Mouse (Mus musculus) regulatory T cell (primary cell): ENCODE measurements at regions not wholly inside any gene's neighbourhood (a gene's known extent, or its start where the extent isn't known, plus 50 kb on each side); places are given as distances from the start of the nearest gene placed in this dataset.

Experiments
- in situ Hi-C: fragments of 300-600 bp; cut with MboI, MseI; formaldehyde crosslinking; loops from one replicate; pipeline ENCODE4 v1.15.1; 2025; ENCODE audit warnings: high pct_unique_total_duplicates

DNA sequence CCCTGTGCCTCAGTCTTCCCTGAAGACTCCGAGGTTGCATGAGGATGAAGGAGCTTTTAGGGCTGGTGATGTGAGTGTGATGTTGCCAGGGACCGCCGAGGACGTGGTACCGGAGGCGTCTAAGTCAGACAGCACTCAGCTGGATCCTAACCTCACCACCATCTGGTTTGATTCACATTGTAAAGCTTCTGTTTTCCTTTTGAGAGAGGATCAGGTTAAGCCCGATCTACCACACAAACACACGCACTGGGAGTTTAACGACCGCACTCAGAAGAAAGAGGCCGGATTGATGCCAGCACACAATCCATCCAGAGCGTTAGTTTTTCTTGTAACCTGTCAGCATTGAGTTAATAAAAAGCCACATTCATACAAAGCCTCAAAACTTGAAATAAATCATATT is 371.9 kb downstream of the Cog6 start:
- in situ Hi-C loops = loop anchor here (5.0 kb wide), 1 partner anchor 147 kb away; no protein-coding TSS in a partner anchor

DNA sequence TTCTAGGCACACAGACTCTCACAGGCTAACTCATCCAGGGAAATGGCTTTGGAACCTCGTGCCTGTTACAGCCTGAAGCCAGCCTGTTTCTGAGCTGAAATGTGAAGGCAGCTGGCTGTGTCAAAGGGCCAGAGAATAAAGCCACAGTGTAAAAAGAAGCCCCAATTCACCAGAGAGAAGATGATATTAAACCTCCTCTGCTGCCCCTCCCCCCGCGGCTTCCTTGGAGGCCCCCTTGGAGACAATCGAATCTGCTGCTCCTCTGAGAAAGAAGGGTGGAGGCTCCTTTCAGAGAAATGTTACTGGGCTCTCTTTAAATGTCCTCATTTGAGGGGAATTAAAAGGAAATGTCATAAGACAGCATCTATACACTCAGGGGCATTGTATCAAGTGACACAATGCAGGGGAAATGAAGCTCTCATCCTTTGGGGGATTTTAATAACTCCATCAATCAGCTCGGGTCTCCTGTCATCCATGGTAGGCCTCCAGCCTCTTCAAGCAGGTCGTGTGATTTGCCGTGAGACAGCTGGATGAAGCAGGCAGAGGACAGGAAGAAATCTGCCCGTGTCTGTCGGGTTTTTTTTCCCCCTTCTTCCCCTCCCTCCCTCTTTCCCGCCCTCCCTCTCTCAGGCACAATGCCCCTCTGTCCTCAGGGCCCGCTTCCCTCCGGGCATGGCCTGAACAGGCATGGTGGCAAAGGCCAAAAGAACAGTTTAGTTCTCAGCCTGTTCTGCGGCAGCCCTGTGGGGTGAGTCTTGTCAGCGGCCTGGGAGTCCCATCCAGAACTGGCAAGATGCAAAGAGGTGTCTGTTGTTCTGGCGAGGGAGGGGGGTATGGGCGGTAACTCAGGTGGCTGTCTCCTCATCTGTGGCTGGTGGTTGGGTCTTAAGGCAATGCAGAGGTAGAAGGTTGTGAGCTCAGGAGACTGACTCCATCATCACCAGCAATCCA is 372.6 kb downstream of the Cog6 start:
- in situ Hi-C loops = loop anchor here (5.0 kb wide), 1 partner anchor 148 kb away; no protein-coding TSS in a partner anchor

DNA sequence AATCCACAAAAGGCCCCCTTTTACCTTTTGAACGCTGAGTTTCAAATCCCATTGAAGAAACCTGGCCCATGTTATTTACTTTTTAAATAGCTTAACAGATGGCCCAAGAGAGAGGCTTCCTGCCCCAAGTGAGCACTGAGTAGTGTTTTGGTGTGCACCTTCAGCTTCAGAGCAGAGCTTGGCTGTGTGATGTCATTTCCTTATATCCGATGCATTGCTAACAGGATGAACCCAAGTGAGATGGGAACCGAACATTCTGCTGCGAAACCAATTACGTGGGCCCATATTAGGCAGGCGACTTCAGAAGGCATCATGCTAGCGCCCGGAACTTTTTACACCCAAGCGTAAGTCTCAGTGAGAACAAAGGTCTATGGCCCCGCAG is 373.2 kb downstream of the Cog6 start:
- in situ Hi-C loops = no loop called here

DNA sequence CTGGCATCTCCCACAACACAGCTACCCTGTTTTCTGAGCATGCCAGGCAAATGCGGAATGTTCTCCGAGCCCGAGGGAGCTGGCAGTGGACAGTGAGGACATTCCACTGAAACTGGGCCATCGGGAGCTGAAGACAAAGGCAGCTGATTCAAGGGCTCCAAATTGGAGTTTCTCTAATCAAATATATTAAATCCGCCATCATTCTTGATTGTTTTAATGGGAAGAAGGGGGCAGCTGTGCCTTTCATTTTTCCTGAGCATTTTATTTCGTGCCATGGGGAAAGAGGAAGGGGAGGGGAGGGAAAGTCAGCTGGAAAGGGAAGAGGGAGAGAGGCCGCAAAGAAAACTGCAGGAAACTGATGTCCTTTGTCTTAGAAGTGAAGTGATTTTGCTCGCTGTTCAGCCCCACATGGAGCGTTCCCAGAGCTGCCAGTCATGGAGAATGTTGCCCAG is 373.9 kb downstream of the Cog6 start:
- in situ Hi-C loops = no loop called here

DNA sequence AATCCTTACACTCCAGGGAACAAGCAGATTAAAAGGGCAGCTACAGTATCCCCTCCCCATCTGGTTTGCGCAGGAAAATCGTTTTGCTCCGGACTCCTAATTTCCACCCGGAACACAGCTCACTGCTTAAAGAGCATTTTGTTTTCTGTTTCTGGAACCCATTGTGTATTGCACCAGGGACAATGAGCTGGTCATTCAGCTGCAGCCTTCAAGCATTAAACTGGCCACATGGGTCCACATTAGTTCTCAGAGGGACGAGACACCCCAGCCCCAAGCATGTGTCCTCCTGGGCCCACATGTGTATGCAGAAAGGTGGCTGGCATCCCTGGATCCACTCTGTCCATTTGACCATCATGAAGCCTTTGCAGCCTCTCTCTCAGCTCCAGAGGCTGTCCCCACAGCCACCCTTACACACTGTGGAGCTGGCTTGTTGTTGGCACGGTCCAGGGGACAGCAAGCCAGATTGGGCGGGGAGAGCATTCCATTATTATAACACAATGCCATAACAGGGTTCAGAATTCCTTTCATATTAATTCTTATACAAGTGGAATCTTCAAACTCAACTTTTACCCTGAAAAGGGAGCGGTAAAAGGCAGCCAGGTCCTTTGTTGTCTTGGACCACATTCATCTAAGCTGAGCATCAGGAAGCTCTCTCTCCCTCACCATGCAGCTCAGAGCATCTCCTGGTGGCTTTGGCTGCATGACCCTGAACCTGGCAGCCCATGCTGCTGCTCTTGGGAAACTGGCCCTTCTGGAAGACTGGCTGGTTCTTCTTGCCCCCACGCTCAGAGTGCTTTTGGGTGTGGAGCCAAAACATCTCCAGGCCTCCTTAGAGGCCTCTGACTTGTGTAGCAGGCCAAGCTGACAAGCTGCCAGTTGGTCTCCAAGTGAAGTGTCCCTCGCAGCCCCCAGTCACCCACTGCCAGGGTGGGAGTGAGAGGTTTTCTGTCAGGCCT is 373.4 kb downstream of the Foxo1 start:
- in situ Hi-C loops = no loop called here

DNA sequence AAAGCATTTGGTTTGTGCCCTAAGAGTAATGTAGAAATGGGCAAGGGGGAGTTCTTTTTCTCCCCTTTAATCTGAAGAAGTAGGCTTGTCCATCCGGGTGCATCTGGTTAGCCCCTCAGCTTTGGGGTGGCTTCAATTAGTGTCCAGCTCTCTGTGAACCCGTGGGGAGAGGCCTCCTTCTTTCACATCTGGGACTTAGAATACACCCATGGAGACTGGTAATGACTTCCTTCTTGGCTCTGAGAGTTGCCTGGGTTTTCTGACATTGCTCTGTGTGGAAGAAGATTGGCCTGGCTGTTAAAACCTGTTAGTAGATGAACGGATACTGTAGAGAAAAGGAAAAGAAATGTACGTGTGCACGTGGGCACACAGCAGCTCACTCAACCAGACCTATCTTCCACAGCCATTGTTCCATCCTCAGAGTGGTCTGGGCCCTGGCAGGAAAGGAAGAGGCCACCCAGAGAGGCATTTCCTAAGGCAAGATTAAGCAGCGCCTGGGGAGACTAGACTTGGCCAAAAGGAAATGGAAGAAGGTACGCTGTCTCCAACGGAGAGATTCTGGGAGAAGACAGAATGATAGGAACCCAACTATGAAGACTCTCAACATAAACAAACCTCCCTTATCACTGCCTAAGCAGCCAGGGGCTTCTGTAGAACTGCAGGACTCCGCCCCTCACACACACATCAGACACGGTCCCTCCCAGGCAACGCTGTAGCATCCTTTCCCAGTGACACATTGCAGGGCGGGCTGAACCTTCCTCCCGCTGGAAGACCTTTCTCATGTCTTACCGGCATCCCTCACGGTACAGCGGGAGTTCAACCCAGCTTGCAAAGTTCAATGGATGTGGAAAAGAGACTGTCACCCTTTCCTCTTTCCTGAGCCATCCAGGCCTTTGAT is 372.4 kb downstream of the Foxo1 start:
- in situ Hi-C loops = no loop called here

DNA sequence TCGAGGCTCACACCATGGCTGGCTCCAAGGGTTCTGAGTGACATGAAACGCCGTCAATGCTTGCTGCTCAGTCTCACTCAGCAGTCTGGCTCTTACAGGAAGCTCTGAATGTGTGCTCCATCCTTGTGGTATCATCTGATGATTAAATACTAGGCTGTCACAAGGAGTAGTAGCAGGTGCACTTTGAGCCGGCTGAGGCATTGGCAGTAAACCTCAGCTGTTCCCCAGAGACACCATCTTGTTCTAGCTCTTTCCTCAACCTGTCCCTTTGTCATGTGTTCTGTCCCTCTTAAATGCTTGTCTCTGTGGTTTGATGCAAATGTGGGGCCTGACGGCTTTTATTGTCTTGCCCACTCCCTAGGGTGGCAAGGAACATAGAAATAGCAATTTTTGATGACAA is 370.7 kb downstream of the Foxo1 start:
- in situ Hi-C loops = loop anchor here (5.0 kb wide), 2 partner anchors 72 to 372 kb away; partner anchors contain the start of gene Foxo1

DNA sequence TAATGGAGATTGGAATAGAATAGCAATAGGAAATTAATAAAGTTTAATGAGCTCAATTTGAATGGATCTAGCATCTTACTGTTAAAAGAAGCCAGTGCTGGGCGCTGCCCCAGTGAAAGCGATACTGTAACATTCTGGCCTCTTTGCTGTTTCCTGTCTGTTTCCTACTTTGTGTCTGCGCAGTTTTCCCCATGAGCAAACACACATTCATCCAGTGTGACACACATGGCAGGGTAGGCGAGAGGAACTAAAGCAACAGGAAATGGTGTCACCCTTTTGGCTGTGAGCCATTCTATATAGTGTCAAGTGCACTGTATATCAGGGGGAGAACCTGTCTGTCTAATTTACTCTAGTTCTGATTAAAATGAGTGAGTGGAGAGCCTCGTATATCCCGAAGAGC is 366.2 kb downstream of the Foxo1 start:
- in situ Hi-C loops = no loop called here

DNA sequence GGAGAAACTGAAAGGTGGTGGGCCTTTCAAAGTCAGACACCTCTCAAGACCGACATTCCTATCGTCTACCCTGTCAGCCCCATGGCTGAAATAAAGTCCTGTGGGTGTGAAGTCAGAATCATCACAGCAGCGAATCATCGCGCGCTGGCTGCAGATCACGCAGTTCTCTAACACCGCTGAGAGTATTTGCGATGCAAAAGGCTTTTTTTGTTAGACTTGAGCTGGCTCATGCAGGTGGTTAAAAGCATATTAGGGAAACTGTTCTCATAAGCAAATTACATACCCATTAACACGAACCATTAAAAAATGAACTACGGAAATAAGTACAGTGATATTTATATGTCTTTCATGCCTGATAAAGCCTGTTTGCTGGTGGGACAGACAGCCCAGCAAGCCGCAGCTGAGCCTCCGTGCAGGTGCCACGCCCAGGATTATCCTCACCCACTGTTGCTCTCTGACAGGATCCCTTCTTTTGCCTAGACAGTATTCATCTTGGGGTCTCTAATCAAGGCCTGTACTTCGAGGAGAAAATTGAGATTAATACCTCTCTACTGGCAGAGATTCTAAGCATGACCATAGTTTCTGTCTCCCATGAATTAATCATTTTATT is 365.5 kb downstream of the Foxo1 start:
- in situ Hi-C loops = no loop called here

DNA sequence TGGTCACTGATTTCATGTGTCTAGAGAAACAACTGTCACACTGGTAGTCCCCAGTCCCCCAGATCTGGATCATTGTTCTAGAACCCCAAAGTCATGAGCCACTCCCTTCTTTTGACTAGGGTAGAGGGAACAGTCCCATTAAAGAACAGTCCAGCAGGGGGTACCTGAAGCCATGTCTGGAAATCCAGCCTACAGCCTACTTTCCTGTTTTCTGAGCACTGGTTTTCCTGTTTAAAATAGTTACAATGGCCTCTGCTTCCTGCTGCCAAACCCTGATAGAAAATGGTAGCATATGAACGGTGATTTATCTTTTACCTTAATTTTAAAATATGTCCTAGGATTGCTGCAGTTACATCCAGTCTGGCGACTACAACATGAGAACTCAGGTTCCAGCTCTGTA is 364.5 kb downstream of the Foxo1 start:
- in situ Hi-C loops = no loop called here

DNA sequence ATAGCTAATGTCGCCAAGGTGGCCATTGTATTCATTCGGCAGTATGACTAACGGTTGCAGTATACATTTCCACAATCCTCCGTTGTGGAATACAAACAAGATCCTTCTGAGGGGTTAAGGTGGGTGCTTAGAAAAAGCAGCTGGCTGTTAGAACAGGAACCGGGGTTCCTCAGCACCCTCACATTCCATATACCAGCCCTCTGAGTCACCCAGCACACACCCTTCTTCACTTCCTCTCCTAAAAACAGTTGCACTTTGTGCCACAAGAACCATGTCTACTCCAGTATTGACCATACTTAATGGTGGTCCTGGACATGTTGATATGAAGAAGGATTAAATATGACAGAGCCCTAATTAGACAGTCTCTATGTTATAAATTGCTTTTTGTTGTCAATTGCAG is 362.1 kb downstream of the Foxo1 start:
- in situ Hi-C loops = no loop called here

DNA sequence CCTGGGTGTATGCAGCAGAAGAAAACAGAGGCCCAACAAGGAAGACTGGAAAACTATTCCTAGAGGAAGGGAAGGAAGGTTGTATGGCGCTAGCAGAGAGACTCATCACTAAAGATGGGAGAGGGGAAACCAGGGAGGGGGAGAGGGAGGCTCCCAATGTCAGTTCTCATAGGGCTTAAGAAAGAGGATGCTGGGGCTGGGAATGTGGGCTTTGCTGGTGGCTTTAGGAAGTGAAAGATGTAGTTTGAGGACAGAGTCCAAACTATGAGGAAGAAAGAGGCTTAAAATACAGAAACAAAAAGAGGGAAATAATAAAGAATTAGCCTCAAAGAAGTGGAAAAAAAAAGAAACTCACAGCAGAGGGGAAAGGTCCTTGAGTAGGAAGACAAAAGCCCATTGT is 357.0 kb downstream of the Foxo1 start:
- in situ Hi-C loops = no loop called here

DNA sequence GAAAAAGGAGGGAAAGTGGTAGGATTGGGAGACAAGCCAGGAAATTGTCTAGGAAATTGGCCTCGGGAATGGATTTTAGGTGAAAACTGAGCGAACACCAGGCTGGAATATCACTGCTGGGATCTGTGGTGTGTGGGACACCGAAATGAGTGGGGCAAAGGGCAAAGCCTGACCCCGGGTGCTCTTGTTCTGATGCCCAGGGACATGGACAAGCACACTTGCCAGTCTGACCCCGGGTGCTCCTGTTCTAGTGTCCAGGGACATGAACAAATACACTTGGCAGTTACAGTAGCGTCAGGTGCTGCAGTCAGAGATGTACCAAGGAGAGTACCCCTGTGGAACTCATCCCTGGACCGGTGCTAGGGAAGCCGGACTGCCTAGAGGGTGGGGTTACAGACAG is 354.4 kb downstream of the Foxo1 start:
- in situ Hi-C loops = no loop called here

DNA sequence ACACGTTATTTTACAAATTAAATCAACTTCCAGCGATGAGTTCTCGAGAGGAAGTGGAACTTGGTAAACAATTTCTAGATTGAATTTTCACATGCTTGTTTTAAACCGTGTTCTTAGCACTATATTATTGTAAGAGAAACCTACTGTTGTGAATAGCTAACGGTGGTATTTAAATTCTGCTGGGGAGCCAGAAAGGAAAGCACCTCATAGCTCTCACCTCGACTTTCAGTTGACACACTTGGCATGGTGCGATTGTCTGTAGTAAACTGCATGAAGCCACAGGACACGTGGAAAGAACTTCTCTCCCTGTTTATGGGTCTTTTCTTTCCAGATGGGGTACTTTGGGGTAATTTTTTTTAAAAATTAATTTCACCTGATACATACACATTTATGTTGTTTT is 353.8 kb downstream of the Foxo1 start:
- in situ Hi-C loops = no loop called here

DNA sequence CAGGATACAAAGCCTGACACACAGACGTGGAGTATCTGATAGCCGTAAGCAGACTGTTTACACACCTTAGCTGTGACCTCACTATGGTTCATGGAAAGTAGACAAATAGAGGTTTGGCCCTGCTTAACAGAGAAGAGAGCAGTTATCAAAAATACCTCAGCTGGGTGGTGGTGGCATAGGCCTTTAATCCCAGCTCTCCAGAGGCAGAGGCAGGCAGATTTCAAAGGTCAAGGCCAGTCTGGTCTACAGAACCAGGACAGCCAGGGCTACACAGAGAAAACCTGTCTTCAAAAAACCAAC is 350.7 kb downstream of the Foxo1 start:
- in situ Hi-C loops = no loop called here

DNA sequence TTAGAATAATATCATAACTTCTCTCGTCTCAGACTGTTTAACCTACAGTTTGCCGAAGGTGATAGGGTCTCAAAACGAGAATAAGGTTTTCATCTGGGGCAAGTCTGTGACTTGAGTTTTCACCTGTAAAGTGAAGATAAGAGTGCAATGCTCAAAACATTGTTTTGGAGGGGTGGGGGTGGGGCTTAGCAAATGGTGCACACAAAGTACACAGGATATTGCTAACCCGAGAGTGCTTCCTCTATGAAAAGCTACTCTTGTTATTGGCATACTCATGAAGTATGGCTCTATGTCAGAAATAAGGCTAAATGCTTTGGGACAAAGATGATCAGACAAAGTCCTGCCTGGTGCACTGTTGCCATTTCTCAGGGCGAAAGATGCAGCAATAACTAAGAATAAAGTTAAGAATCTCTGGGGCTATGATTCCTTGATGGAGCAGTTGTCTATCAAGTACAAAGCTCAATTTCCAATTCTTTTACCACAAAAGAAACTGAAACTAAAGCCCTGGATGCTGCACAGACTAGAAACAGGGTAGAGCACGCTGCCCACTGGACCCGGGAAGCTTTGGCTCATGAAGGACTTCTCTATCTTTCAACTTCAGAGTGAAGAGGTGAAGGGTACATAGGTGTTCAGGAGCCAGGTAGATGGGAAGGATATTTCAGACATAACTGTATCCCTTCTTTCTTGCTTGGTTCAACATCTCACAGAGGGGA is 350.2 kb downstream of the Foxo1 start:
- in situ Hi-C loops = no loop called here

DNA sequence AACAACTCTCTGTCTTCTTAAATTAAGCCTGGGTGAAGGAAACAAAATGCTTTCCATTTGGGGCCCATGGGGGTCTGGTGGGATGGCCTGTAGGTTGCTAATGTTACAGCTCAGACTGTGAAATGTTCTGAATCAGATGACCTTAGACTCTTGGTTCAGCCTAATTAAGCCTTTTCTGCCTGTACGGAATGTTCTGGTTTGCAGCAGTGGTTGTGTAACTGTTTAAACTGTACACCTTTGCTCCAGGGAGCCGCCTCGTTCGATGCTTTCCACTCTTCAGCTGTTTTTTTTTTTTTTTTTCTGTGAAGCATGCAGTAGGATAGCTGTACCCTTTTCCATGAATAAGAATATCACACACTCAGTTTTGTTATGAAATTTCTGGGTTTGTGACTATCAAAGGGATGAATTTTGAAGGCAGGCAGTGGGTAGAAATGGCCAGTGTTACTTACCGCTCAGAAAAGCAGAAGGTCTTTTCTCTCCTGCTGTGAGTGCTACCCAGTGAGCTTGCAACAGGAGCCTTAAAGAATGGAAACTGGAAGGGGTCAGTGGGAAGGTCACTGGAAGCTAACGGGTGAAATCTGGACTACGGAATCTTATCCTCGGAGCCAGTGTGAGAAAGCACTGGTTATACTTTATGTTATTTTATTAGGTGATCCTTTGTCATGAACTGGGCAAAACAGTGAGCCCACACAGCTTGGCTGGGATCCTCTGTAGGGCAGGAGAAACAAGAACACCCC is 349.4 kb downstream of the Foxo1 start:
- in situ Hi-C loops = no loop called here

DNA sequence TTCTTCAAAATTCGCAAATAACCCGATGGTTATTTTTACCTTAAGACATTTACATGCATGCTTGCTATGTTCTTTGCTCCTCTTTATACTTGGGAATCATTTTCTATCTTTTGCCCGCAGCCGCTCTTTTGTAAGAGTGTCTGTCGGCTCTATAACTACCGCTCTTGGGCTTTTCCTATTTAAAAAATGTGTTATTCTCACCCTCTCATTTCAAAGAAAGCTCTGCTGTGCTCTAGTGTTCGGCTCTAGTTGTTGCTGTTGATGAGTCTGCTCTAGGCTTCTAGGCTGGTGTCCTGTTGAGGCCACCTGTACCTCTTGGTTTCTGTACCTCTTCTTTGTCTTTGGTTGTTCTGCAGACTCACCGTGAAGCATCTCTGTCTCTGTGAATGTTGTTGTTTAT is 343.7 kb downstream of the Foxo1 start:
- in situ Hi-C loops = no loop called here

DNA sequence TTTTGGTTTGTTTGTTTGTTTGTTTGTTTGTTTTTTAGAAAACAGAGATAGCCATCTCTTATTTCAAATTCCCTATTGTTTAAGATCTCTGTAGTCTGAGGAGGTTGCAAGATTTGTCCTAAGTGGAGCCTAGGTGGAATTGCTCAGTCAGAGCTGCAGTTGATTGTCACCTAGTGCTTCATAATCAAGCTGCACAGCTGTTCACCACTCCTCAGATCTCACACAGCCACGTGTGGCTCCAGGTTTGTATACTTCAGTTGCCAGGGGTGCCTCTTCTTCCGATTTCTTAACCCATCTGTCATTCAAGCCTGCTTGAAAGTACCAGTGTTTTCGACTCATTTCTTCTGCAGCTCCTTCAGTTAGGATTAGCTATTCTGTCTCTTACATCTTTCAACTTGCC is 342.3 kb downstream of the Foxo1 start:
- in situ Hi-C loops = no loop called here

DNA sequence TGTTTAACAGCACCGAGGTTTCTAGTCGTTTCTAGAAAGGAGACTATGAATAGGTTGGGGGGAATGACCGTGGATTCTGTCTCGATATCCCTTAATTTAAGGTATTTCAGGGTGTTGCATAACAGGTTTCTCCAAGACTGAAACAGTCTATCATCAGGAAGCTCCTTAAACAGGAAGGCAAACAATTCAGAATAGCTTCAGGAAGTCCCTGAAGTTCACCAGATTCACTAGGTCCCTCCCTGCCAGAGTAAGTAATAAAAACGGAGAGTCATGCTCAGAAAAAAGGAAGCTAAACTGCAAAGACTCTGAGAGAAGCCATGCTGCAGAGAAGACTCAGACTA is 339.9 kb downstream of the Foxo1 start:
- in situ Hi-C loops = loop anchor here (10.0 kb wide), 1 partner anchor 63 kb away; no protein-coding TSS in a partner anchor
